Mouse (Mus musculus) cerebellum, adult 2 months (tissue): Measurements from ENCODE around the gene Pxmp4.

Source experiments
- CTCF ChIP-seq: fragments of 200-500 bp; IDR thresholded peaks from 2 replicates; pipeline ENCODE4 v1.5.1; 2011; ENCODE audit warnings: low read depth, mild to moderate bottlenecking, control low read depth, low read length, moderate library complexity, borderline replicate concordance; ENCODE audit not compliant: insufficient read depth
- POLR2A ChIP-seq: fragments of 200-500 bp; IDR thresholded peaks from 2 replicates; pipeline ENCODE4 v1.6.1; 2011; ENCODE audit warnings: low read length, control low read depth, borderline replicate concordance; ENCODE audit not compliant: insufficient read depth

DNA sequence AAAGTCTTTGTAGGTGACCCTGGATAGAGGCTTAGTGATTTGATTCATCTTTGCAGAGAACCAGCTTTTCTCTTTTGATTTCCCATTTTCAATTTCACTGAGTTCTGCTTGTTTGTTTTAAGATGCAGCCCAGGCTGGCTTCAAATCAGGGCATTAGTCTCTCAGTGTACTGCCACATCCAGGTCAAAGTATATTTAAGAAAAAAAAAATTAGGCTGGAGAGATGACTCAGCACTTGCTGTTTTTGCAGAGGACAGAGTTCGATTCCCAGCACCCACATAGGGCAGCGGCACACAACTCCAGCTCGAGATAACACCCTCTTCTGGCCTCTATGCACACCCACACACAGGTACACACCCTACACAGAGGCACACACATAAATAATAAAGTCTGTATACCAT is 12.3 kb downstream of the Pxmp4 start:
- TF ChIP-seq CTCF (no peak), POLR2A (no peak)
